Mouse (Mus musculus) neural tube, postnatal 0 days (tissue): Measurements from ENCODE around the gene Morf4l1. TPM values are rescaled to one million over a fixed set of nuclear protein-coding genes. Genes with fewer than 3 reads are reported as not detected.

Experiments
- polyA plus RNA-seq: library from polyadenylated mRNA; unstranded; fragments of >200 nt; fragmentation: Nextera tagmentation; extraction: Ambion mirVana; gene quantifications from 2 replicates; pipeline ENCODE4 v1.2.1, GENCODE M21; 2015

Morf4l1 gene
- 476 and 513 TPM in 2 replicates for polyA plus RNA-seq

DNA sequence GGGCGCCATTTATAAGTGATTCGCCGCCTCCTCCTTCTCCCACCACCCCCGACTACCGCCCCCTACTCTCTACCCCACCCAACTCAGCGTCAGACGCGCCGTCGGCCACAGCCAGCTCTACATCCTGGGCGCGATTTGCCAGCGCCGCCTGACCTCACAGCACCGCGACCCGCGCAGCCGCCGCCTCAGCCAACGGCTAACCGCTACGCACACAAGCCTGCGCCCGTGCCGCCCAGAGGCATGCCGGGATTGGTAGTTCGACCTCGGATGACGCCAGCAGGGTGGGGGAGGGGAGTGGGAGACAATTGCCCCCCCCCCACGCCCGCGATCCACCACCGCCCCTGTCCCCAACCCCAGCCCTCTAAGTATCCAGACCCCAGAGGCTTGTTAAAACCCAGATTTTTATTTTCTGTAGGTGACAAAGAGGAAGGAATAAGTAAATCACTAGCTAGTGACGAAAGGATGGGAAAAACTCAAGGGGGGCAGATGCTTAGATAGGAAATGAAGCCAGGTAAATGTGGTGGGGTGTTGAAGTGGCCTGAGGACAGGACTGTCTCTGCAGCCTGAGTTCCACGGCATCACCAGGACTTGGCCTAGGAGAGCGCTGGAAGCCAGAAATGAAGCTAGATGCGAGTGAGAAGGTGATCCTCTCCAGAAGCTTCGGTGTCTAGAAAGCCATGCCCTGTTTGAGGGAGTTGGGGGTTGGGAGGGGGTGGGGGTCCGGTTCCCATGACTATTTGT, at the start of gene Morf4l1:
Morf4l1 (minus strand) TSS at position 208 of the 741 bp plus-strand sequence.

DNA sequence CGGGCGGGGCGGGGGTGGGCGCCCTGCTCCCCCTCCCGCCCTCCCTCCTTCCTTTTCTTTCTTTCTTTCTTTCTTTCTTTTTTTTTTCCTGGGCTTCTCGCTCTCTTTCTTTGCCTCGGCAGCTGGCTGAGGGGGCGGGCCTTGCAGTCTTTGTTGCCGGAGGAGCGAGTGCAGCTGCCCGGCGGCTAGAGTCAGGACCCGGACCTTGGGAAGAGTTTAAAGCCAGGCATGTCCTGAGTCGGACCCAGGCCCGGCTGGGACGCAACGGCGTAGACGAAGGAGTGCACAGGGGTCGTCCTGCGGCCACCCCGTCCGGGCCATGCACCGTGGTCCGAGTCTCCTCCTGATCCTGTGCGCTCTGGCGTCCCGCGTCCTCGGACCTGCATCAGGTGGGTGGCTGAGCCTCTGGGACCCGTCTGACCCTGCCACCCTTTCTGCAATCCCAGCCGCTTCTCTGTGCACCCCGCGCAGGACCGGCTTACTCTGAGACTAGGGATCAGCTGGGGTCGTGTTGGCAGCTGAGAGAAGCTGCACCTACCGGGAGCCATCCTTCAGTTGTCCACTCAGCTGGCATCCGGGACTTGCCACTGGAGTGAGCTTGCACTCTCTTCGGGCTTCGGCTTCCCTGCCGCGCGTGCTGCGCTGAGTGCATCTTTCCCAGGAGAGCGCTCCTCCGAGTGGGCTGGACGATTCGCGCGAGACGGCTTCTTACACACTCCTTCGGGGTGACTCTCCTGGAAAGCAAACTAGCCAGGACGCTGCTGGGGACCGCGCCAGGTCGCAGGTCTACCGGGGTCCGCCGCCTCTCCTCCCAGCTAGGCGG, 48.6 kb upstream of the Morf4l1 start, which contains the start of gene Adamts7:
Adamts7 (plus strand) TSS at position 144 of the 823 bp plus-strand sequence.

DNA sequence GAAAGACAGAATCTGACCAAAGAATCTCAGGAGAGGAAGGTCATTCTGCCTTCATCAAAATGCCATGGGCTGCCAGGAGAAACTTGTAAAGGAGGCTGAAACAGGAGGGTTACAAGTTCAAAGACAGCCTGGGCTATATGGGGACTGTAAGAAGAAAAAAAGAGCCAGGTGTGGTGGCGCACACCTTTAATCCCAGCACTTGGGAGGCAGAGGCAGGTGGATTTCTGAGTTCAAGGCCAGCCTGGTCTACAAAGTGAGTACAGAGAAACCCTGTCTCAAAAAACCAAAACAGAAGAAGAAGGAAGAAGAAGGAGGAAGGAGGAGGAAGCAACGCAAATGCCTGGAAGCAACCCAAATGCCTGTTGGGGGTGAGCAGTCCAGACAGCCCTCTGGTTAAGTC, 60.7 kb downstream of the Morf4l1 start, which contains the start of gene Ctsh:
Ctsh (plus strand) TSS at position 301 of the 400 bp plus-strand sequence.

Other genes starting within 250 kb of the Morf4l1 start
- 48.5 and 49.6 TPM in 2 replicates for gene Rasgrf1, start 204.9 kb downstream of the Morf4l1 start, polyA plus RNA-seq
- gene Ctsh, start 60.6 kb downstream of the Morf4l1 start, polyA plus RNA-seq: 57.8 and 71.8 TPM in 2 replicates
- 2.7 and 3.2 TPM in 2 replicates for gene Adamts7, start 48.3 kb upstream of the Morf4l1 start, polyA plus RNA-seq
- 4.1 and 4.9 TPM in 2 replicates for gene Tbc1d2b, start 156.0 kb upstream of the Morf4l1 start, polyA plus RNA-seq